Mouse (Mus musculus): ENCODE results near the gene Zfp365.

DNA sequence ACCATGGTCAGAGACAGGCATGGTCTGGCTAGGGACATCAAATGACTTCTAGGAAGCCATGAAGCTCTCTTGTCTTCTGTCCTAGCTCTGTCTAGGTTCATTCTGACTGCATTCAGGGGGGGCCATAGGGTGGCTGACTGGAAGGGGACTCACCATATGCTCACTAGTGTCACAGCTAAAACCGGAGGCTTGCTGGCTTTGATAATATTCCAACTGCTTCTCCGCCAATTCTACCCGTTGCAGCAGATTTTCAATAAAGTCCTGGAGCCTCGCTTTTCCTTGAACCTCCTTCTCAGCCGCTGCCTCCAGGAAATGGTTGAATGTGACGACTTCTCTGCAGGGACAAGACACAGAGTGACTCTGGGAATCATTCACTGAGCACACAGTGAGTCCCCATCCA lies 15.2 kb downstream of the Zfp365 start:
- TF ChIP-seq CTCF (IDR thresholded peaks at IDR 0.05; ENCODE audit: borderline replicate concordance, insufficient read depth, low read length) (no peak), POLR2A (IDR thresholded peaks at IDR 0.05; ENCODE audit: low read depth, low read length) (no peak)

Measured in embryonic fibroblast, embryonic 13.5 days (primary cell).